Mouse (Mus musculus) liver, embryonic 14.5 days (tissue): ENCODE results near the gene Pphln1. TPM values are rescaled to one million over a fixed set of nuclear protein-coding genes. Genes with fewer than 3 reads are reported as not detected.
A peak's percentile ranks its signal among the peaks of the same experiment; 100 is the strongest.

Experiments
- ATAC-seq: fragments of 200-750 bp; cut with Nextera tagmentation; 2 replicates; pipeline ENCODE4 v1.8.0; 2017; ENCODE audit warnings: moderate number of reproducible peaks, mild to moderate bottlenecking, moderate library complexity; ENCODE audit not compliant: insufficient read depth
- DNase-seq, 3 experiments: peaks; one replicate each; pipeline ENCODE4 v3.0.0-alpha.2; 2012 to 2013; ENCODE audit warnings: low read depth in 3 of 3, low spot score in 3 of 3
- H3K27ac ChIP-seq: fragments of 300-500 bp; sonication (generic); 2 replicates; pipeline ENCODE4 v1.5.1; 2014; ENCODE audit warnings: moderate library complexity, mild to moderate bottlenecking, control low read depth, inconsistent platforms
- H3K27me3 ChIP-seq: fragments of 300-500 bp; sonication (generic); 2 replicates; pipeline ENCODE4 v1.6.1; 2014; ENCODE audit warnings: mild to moderate bottlenecking, low read length, moderate library complexity; ENCODE audit not compliant: control insufficient read depth, insufficient read depth
- H3K36me3 ChIP-seq: fragments of 300-500 bp; sonication (generic); replicated peaks from 2 replicates; pipeline ENCODE4 v1.6.1; 2014; ENCODE audit warnings: low read depth; ENCODE audit not compliant: control insufficient read depth, insufficient read depth
- H3K4me1 ChIP-seq, 2 experiments: fragments of 200-500 bp in 1 of 2; fragments of 300-500 bp in 1 of 2; sonication (generic) in 1 of 2; replicated peaks; 2 replicates each; pipeline ENCODE4 v1.6.1; 2012 to 2014; ENCODE audit warnings: antibody characterized with exemption in 1 of 2, inconsistent platforms in 1 of 2, low read length in 1 of 2; ENCODE audit not compliant: control insufficient read depth in 2 of 2, insufficient read depth in 2 of 2
- H3K4me2 ChIP-seq: fragments of 300-500 bp; sonication (generic); 2 replicates; pipeline ENCODE4 v1.6.1; 2014; ENCODE audit warnings: low read depth, mild to moderate bottlenecking, control low read depth, moderate library complexity
- H3K4me3 ChIP-seq, 2 experiments: fragments of 200-500 bp in 1 of 2; fragments of 300-500 bp in 1 of 2; sonication (generic) in 1 of 2; 2 replicates each; pipeline ENCODE4 v1.5.1; 2012 to 2014; ENCODE audit warnings: low read depth in 2 of 2, low read length in 2 of 2, mild to moderate bottlenecking in 2 of 2, control low read depth in 1 of 2, inconsistent platforms in 1 of 2, moderate library complexity in 1 of 2; ENCODE audit not compliant: insufficient read depth in 1 of 2
- H3K9ac ChIP-seq: fragments of 300-500 bp; sonication (generic); replicated peaks from 2 replicates; pipeline ENCODE4 v1.6.1; 2014; ENCODE audit warnings: mild to moderate bottlenecking, control low read depth, moderate library complexity
- H3K9me3 ChIP-seq: fragments of 300-500 bp; sonication (generic); 2 replicates; pipeline ENCODE4 v1.6.1; 2016; ENCODE audit warnings: low read length, mixed read lengths; ENCODE audit not compliant: control insufficient read depth
- CTCF ChIP-seq: IDR thresholded peaks from 2 replicates; pipeline ENCODE4 v1.5.1; 2016; ENCODE audit warnings: antibody characterized with exemption, low read depth, control low read depth
- EP300 ChIP-seq: IDR thresholded peaks from 2 replicates; pipeline ENCODE4 v1.6.1; 2016; ENCODE audit warnings: antibody characterized with exemption, low read depth
- WGBS: fragments of 180-500 bp; shearing (Covaris S2); extraction: QIAGEN DNeasy Blood & Tissue Kit; methylation state at CpG from one replicate; pipeline ENCODE4 v1.1.7; 2014; ENCODE audit not compliant: insufficient replicate concordance; 5-methylcytosine and 5-hydroxymethylcytosine counted together
- polyA plus RNA-seq, 2 experiments: library from polyadenylated mRNA; depleted of rRNA in 1 of 2; stranded (reverse) in 1 of 2; unstranded in 1 of 2; fragments of >200 nt; fragmentation: Nextera tagmentation in 1 of 2; extraction: Ambion mirVana in 1 of 2; gene quantifications; 2 replicates each; pipeline versions ENCODE4 v1.2.1 to v1.2.3; 2012 to 2014

Gene Pphln1
- polyA plus RNA-seq, 2 experiments, result 9.6 to 9.7 TPM

- Histone ChIP-seq H3K9ac (no peak overlapping the region), H3K27ac (no peak overlapping the region), H3K4me1 (no peaks in the 10 kb centered on the region), H3K4me3 (no peak overlapping the region), H3K4me2 (no peak overlapping the region), H3K36me3 (no peaks in the 10 kb centered on the region), H3K27me3 (no peaks in the 10 kb centered on the region), H3K9me3 (no peaks in the 10 kb centered on the region)
- ATAC-seq, result no peak
- DNase-seq, result no peak
- TF ChIP-seq EP300 (no peak), CTCF (no peak)
- 73% methylated on average over 3 of the region's 3 CpGs for WGBS
Observed at GRCm38 (mm10) chr15:93485252-93485651, 87.1 kb downstream of the Pphln1 start.

DNA sequence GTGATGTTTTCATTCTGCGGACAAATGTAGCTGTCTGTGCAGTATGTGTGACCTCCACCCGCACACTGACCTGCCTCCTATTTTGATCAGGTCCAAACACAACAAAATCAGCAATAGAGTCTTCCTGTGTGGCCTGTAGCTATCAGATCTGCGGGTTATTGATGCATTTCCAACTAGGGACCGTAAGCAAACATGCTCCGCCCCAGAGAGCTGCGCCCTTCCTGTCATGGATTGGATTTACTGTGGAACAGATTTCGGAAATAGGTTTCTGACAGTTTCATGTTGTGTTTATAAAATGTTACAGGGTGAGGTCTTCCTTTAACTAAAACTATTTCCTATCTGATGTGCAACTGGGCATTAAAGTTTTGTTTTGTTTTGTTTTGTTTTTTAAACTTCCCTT is 87.9 kb downstream of the Pphln1 start:
- ATAC-seq, result no peak
- no peaks in the 10 kb centered on the region for H3K27me3 ChIP-seq

GRCm38 (mm10) chr15:93489597-93489996 is 91.4 kb downstream of the Pphln1 start:
- no peaks in the 10 kb centered on the region for H3K9me3 ChIP-seq
- H3K36me3 ChIP-seq, result no peaks in the 10 kb centered on the region; the same call in 1 of the 2 replicates
- H3K27me3 ChIP-seq, result no peaks in the 10 kb centered on the region
- H3K4me1 ChIP-seq, result no peaks in the 10 kb centered on the region
- WGBS, result 70% methylated on average over 4 of the region's 4 CpGs
- TF ChIP-seq EP300 (no peak), CTCF (no peak)
- H3K4me2 ChIP-seq, result no peak overlapping the region
- no peak overlapping the region for H3K9ac ChIP-seq
- no peak overlapping the region for H3K4me3 ChIP-seq
- DNase-seq, result no peak
- no peak overlapping the region for H3K27ac ChIP-seq
- ATAC-seq, result no peak

More for the DNA sequence above, 87.9 kb downstream of the Pphln1 start:
- no peak for TF ChIP-seq CTCF
- TF ChIP-seq EP300, result no peak
- Histone ChIP-seq H3K4me2 (no peak overlapping the region), H3K36me3 (no peaks in the 10 kb centered on the region), H3K27ac (no peak overlapping the region), H3K9me3 (no peaks in the 10 kb centered on the region), H3K4me3 (no peak overlapping the region), H3K9ac (no peak overlapping the region), H3K4me1 (no peaks in the 10 kb centered on the region)
- WGBS, result 79% methylated on average over 7 of the region's 7 CpGs
- no peak for DNase-seq

GRCm38 (mm10) chr15:93494700-93495099 is 96.5 kb downstream of the Pphln1 start:
- Histone ChIP-seq H3K4me3 (no peak overlapping the region), H3K4me2 (no peak overlapping the region), H3K9ac (no peak overlapping the region), H3K27me3 (no peaks in the 10 kb centered on the region), H3K9me3 (no peaks in the 10 kb centered on the region), H3K4me1 (no peaks in the 10 kb centered on the region), H3K36me3 (no peaks in the 10 kb centered on the region; the same call in 1 of the 2 replicates), H3K27ac (no peak overlapping the region)
- no peak for TF ChIP-seq CTCF
- TF ChIP-seq EP300, result no peak
- ATAC-seq (no peak), DNase-seq (no peak)
- 56% methylated on average over 7 of the region's 7 CpGs for WGBS

GRCm38 (mm10) chr15:93499866-93500265 is 101.7 kb downstream of the Pphln1 start:
- no peaks in the 10 kb centered on the region for H3K9me3 ChIP-seq
- DNase-seq (no peak), ATAC-seq (no peak)
- no peak overlapping the region for H3K4me3 ChIP-seq
- H3K27ac ChIP-seq, result no peak overlapping the region
- H3K4me2 ChIP-seq, result no peak overlapping the region
- H3K4me1 ChIP-seq, result no peaks in the 10 kb centered on the region
- no peak overlapping the region for H3K9ac ChIP-seq
- H3K36me3 ChIP-seq, result peaks cover 5% of the 10 kb centered on the region
- H3K27me3 ChIP-seq, result no peaks in the 10 kb centered on the region
- WGBS, result 80% methylated on average over 9 of the region's 9 CpGs
- TF ChIP-seq CTCF (no peak), EP300 (no peak)

GRCm38 (mm10) chr15:93502703-93503102 is 104.6 kb downstream of the Pphln1 start:
- Histone ChIP-seq H3K9me3 (no peaks in the 10 kb centered on the region), H3K27ac (no peak overlapping the region), H3K36me3 (peaks cover 8% of the 10 kb centered on the region), H3K4me3 (no peak overlapping the region), H3K4me2 (no peak overlapping the region), H3K27me3 (no peaks in the 10 kb centered on the region), H3K4me1 (no peaks in the 10 kb centered on the region), H3K9ac (no peak overlapping the region)
- WGBS, result 77% methylated on average over 9 of the region's 9 CpGs
- TF ChIP-seq CTCF (peak; percentile 30), EP300 (no peak)
- ATAC-seq (no peak), DNase-seq (no peak)
